Mouse (Mus musculus) ES-Bruce4 (cell line): ENCODE measurements around the gene Cetn3.

Experiments
- CTCF ChIP-seq: IDR thresholded peaks from one replicate; pipeline ENCODE4 v1.8.1; 2011; ENCODE audit warnings: low read depth, low read length
- EP300 ChIP-seq: IDR thresholded peaks from 2 replicates; pipeline ENCODE4 v1.6.1; 2011; ENCODE audit warnings: low read depth, low read length; ENCODE audit not compliant: insufficient read depth

DNA sequence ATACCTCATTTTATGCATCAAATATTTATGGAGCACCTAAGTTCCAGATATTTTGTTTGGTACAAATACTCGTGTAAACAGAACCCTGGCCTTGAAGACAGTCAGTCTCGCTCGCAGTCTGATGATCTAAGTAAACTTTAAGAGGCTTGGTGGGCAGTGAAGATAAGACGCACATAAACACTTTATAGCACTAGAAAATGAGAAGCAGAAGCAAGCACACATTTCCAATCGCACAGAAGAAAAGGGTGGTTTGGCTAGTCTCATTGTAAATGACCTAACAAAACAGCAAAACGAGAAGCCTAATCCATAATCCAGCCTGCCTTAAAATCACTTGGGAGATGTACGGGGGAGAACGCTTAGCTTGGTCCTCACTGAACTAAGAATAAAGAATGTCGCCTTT, 402 bp upstream of the Cetn3 start:
- TF ChIP-seq CTCF (no peak), EP300 (no peak)
